Mouse (Mus musculus): ENCODE data around the gene Dgat2l6. TPM values are rescaled to one million over a fixed set of nuclear protein-coding genes. Genes with fewer than 3 reads are reported as not detected.

Gene Dgat2l6
- total RNA-seq, 2 experiments from 2014 or later = 0.08 to 0.18 TPM

Other genes starting within 250 kb of the Dgat2l6 start
- gene Otud6a, start 95.8 kb upstream of the Dgat2l6 start, total RNA-seq (2021) = not detected
- not detected for gene Awat2, start 82.1 kb upstream of the Dgat2l6 start, total RNA-seq (2021)
- 10 to 100 TPM; 32.6 to 35.0 TPM for gene Igbp1, start 30.5 kb upstream of the Dgat2l6 start, total RNA-seq (2021)
- not detected for gene Awat1, start 47.4 kb downstream of the Dgat2l6 start, total RNA-seq (2021)
- gene P2ry4, start 70.0 kb downstream of the Dgat2l6 start, total RNA-seq (2021) = not detected
- gene Arr3, start 80.7 kb downstream of the Dgat2l6 start, total RNA-seq (2021) = under 1 TPM; 0.26 to 0.32 TPM
- gene Kif4, start 100.9 kb downstream of the Dgat2l6 start, total RNA-seq (2021) = 1 to 10 TPM in 1 of 2 experiments, under 1 TPM in 1; 0.97 to 1.1 TPM
- gene Pdzd11, start 101.7 kb downstream of the Dgat2l6 start, total RNA-seq (2021) = 10 to 100 TPM; 37.8 to 42.1 TPM
- gene Gdpd2, start 205.0 kb downstream of the Dgat2l6 start, total RNA-seq (2021) = 10 to 100 TPM in 1 of 2 experiments, 1 to 10 TPM in 1; 8.0 to 11.5 TPM
- gene Dlg3, start 242.9 kb downstream of the Dgat2l6 start, total RNA-seq (2021) = 100 to 1,000 TPM; 153 to 158 TPM

Data from left cerebral cortex, postnatal 14 days (tissue).